Mouse (Mus musculus) intestine, embryonic 14.5 days (tissue): Measurements from ENCODE around the gene Etfbkmt. TPM values are rescaled to one million over a fixed set of nuclear protein-coding genes. Genes with fewer than 3 reads are reported as not detected.
A peak's percentile ranks its signal among the peaks of the same experiment; 100 is the strongest.

Experiments
- ATAC-seq: fragments of 200-750 bp; cut with Nextera tagmentation; replicated peaks from 2 replicates; pipeline ENCODE4 v1.8.0; 2017; ENCODE audit warnings: low read depth, moderate number of reproducible peaks, moderate TSS enrichment, moderate library complexity; ENCODE audit not compliant: low FRiP score, low TSS enrichment
- DNase-seq: peaks from one replicate; pipeline ENCODE4 v3.0.0-alpha.2; 2018; ENCODE audit warnings: low spot score
- H3K27ac ChIP-seq: fragments of 300-500 bp; sonication (generic); 2 replicates; pipeline ENCODE4 v1.5.1; 2014; ENCODE audit warnings: low read depth, mild to moderate bottlenecking, control low read depth
- H3K27me3 ChIP-seq: fragments of 300-500 bp; sonication (generic); replicated peaks from 2 replicates; pipeline ENCODE4 v1.6.1; 2014; ENCODE audit warnings: low read length, control low read depth; ENCODE audit not compliant: control insufficient read depth, insufficient read depth
- H3K36me3 ChIP-seq: fragments of 300-500 bp; sonication (generic); 2 replicates; pipeline ENCODE4 v1.6.1; 2014; ENCODE audit warnings: low read length, control low read depth; ENCODE audit not compliant: control insufficient read depth, insufficient read depth
- H3K4me1 ChIP-seq: fragments of 300-500 bp; sonication (generic); replicated peaks from 2 replicates; pipeline ENCODE4 v1.6.1; 2014; ENCODE audit warnings: low read length, control low read depth, mixed read lengths; ENCODE audit not compliant: control insufficient read depth, insufficient read depth
- H3K4me2 ChIP-seq: fragments of 300-500 bp; sonication (generic); 2 replicates; pipeline ENCODE4 v1.6.1; 2014; ENCODE audit warnings: low read length
- H3K4me3 ChIP-seq: fragments of 300-500 bp; sonication (generic); 2 replicates; pipeline ENCODE4 v1.5.1; 2014; ENCODE audit warnings: low read depth, low read length, control low read depth, mixed read lengths
- H3K9ac ChIP-seq: fragments of 300-500 bp; sonication (generic); 2 replicates; pipeline ENCODE4 v1.6.1; 2014; ENCODE audit warnings: mild to moderate bottlenecking, low read length
- H3K9me3 ChIP-seq: fragments of 300-500 bp; sonication (generic); 2 replicates; pipeline ENCODE4 v1.6.1; 2016; ENCODE audit warnings: low read length, control low read depth; ENCODE audit not compliant: control insufficient read depth
- WGBS: fragments of 180-500 bp; shearing (Covaris S2); extraction: QIAGEN DNeasy Blood & Tissue Kit; methylation state at CpG from one replicate; pipeline ENCODE4 v1.1.7; 2014; 5-methylcytosine and 5-hydroxymethylcytosine counted together
- polyA plus RNA-seq: library from polyadenylated mRNA; unstranded; fragments of >200 nt; fragmentation: Nextera tagmentation; extraction: Ambion mirVana; gene quantifications from 2 replicates; pipeline ENCODE4 v1.2.1, GENCODE M21; 2014

Etfbkmt gene
- polyA plus RNA-seq, 1 experiment from 2014 or later, result 15.7 TPM

- Histone ChIP-seq H3K4me2 (peak overlapping the region; percentile 79), H3K4me3 (peak overlapping the region; percentile 83), H3K27me3 (no peaks in the 10 kb centered on the region), H3K9ac (peak overlapping the region; percentile 93), H3K4me1 (no peaks in the 10 kb centered on the region), H3K36me3 (no peaks in the 10 kb centered on the region), H3K27ac (peak overlapping the region; percentile 95), H3K9me3 (no peaks in the 10 kb centered on the region)
- ATAC-seq (peak; percentile 57), DNase-seq (peak; percentile 88)
- WGBS, result 1% methylated on average over 52 of the region's 52 CpGs
Measured at GRCm38 (mm10) chr6:149100174-149101075, 39.2 kb upstream of the Etfbkmt start.

DNA sequence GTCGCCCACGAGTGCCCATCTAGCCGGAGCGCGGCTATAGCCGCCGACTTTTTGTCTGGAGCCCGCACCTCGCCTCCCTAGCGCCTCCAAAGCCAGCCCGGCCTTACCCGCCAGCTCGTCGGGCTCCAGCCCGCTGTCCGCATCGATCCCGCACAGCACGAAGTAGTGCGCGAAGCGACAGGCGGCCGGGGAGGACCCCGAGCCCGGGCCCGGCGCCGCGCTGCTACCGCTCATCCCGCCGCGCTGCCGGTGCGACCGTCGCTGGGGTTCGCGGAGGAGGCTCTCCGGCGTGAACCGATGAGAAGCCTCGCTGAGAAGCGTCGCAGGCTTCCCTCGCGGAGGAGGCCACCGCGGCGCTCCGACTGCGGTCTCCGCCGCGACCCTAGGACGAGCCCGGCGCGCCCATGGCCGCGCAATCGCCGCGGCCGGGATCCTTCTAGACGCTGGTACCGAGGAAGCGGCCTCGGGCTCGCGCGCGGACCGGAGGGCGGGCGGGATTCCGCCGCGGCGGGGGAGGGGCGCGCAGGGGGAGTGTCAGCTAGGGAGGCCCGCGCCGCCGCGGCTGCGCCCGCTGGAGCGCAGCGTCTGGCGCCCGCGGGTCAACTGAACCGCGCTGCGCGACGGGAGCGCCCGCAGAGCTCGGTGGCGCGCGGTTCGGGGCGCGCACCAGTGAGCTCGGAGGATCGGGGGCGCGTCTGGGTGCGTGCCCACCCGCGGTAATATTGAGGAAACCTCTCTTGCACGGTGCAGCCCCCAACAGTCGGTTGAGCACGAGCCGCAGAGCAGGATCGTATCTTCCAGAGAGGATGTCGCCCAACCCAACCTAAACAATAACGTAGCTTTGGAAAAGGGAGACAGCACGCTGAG, 38.3 kb upstream of the Etfbkmt start, which contains the start of gene Dennd5b:
Gene Dennd5b, minus strand, starts transcription at position 605 of the 867 bp plus-strand sequence.
- no peaks in the 10 kb centered on the region for H3K36me3 ChIP-seq
- H3K27me3 ChIP-seq, result no peaks in the 10 kb centered on the region
- H3K4me3 ChIP-seq, result peak within 1 kb of the TSS; percentile 83
- peak within 1 kb of the TSS; percentile 95 for H3K27ac ChIP-seq
- ATAC-seq (peak; percentile 88), DNase-seq (peak; percentile 91)
- no peaks in the 10 kb centered on the region for H3K4me1 ChIP-seq
- WGBS, result 0% methylated on average over 116 of the region's 124 CpGs
- peak within 1 kb of the TSS; percentile 79 for H3K4me2 ChIP-seq
- no peaks in the 10 kb centered on the region for H3K9me3 ChIP-seq
- peak within 1 kb of the TSS; percentile 93 for H3K9ac ChIP-seq

DNA sequence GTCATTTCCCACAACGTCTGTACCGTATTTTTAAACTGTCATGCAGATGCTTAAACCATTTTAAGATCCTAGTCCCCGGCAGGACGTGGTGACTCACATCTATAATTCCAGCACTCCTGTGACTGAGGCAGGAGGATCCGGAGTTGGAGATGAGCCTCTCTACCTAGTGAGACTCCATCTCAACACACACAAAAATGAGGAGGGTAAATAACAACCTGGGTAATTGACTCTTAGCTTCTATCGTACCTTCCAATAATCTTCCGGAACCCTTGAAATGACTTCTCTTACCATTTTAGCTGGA, 37.8 kb upstream of the Etfbkmt start:
- peak; percentile 40 for ATAC-seq
- Histone ChIP-seq H3K27me3 (no peaks in the 10 kb centered on the region), H3K36me3 (no peaks in the 10 kb centered on the region), H3K27ac (peak overlapping the region; percentile 95), H3K4me1 (no peaks in the 10 kb centered on the region), H3K9ac (peak overlapping the region; percentile 93), H3K4me3 (peak overlapping the region; percentile 83), H3K9me3 (no peaks in the 10 kb centered on the region), H3K4me2 (peak overlapping the region; percentile 79)
- DNase-seq, result no peak
- WGBS, result 10% methylated on average over 7 of the region's 7 CpGs

GRCm38 (mm10) chr6:149103451-149103850, 36.2 kb upstream of the Etfbkmt start:
- Histone ChIP-seq H3K9me3 (no peaks in the 10 kb centered on the region), H3K27ac (no peak overlapping the region), H3K4me2 (no peak overlapping the region), H3K9ac (no peak overlapping the region), H3K36me3 (no peaks in the 10 kb centered on the region), H3K4me3 (no peak overlapping the region), H3K27me3 (no peaks in the 10 kb centered on the region), H3K4me1 (no peaks in the 10 kb centered on the region)
- ATAC-seq, result no peak
- DNase-seq, result no peak
- 82% methylated on average over 1 of the region's 1 CpGs for WGBS

GRCm38 (mm10) chr6:149107615-149108014, 32.0 kb upstream of the Etfbkmt start:
- ATAC-seq (no peak), DNase-seq (no peak)
- Histone ChIP-seq H3K4me3 (no peak overlapping the region), H3K9me3 (no peaks in the 10 kb centered on the region), H3K27ac (no peak overlapping the region), H3K4me2 (no peak overlapping the region), H3K27me3 (no peaks in the 10 kb centered on the region), H3K36me3 (no peaks in the 10 kb centered on the region), H3K9ac (no peak overlapping the region), H3K4me1 (no peaks in the 10 kb centered on the region)
- WGBS, result 76% methylated on average over 3 of the region's 3 CpGs

DNA sequence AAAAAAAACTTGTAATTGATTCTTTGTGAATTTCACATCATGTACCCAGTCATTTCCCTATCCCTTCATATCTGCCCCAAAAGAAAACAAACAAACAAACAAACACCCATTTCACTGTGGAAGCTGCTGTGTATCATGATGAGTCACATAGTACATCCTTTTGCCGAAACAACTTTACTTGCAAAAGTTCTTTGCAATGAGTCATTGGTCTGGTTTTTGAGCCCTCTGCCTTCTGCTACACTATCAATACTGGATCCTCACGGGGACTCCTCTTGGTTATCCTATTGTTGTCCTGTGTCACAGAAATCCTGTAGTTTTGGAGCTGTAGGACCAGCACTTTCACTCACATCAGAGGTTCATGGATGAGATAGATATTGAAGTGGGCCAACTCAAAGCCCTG, 30.7 kb upstream of the Etfbkmt start:
- no peak for DNase-seq
- Histone ChIP-seq H3K4me1 (no peaks in the 10 kb centered on the region), H3K27ac (no peak overlapping the region), H3K4me2 (no peak overlapping the region), H3K27me3 (no peaks in the 10 kb centered on the region), H3K4me3 (no peak overlapping the region), H3K36me3 (no peaks in the 10 kb centered on the region), H3K9me3 (no peaks in the 10 kb centered on the region), H3K9ac (no peak overlapping the region)
- no peak for ATAC-seq
- 83% methylated on average over 2 of the region's 2 CpGs for WGBS

GRCm38 (mm10) chr6:149116992-149117391, 22.7 kb upstream of the Etfbkmt start:
- H3K9ac ChIP-seq, result no peak overlapping the region
- H3K4me2 ChIP-seq, result no peak overlapping the region
- no peaks in the 10 kb centered on the region; the same call in 1 of the 2 replicates for H3K4me1 ChIP-seq
- H3K9me3 ChIP-seq, result no peaks in the 10 kb centered on the region
- no peaks in the 10 kb centered on the region for H3K27me3 ChIP-seq
- no peak overlapping the region for H3K4me3 ChIP-seq
- H3K27ac ChIP-seq, result no peak overlapping the region
- no peak for DNase-seq
- ATAC-seq, result no peak
- H3K36me3 ChIP-seq, result no peaks in the 10 kb centered on the region

DNA sequence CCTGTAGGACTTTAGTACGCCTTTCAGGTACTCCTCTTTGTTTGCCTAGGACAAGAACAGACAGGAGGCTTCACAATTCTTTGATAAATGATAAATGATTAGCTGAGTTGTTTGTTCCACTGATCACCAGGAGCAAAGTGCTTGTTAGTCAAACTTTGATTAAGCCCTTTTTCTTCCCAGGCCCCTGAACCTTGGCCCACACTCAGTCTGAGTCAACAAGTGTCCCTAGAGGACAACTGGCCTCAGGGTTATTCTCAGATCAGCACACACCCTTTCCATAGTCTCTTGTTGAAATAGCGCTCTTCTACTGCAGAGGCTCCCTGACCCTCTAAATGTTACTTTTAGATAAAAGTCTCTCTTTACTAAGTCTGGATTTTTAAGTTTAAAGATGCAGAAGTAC, 20.7 kb upstream of the Etfbkmt start:
- Histone ChIP-seq H3K27me3 (no peaks in the 10 kb centered on the region), H3K4me2 (0 out of 2 replicates have a peak overlapping the region, but pooled peaks have one; percentile 8), H3K9me3 (no peaks in the 10 kb centered on the region), H3K4me3 (no peak overlapping the region), H3K4me1 (no peaks in the 10 kb centered on the region; the same call in 1 of the 2 replicates), H3K36me3 (no peaks in the 10 kb centered on the region), H3K9ac (no peak overlapping the region), H3K27ac (peak overlapping the region; percentile 38; the same call in 1 of the 2 replicates)
- DNase-seq (no peak), ATAC-seq (peak; percentile 83)
- 50% methylated on average over 2 of the region's 2 CpGs for whole genome bisulfite sequencing
